Mouse (Mus musculus) hematopoietic stem cell, adult 5-6 weeks (primary cell): ENCODE data around the gene Zc3hav1. TPM values are rescaled to one million over a fixed set of nuclear protein-coding genes. Genes with fewer than 3 reads are reported as not detected.

Experiments used
- ATAC-seq, 2 experiments: fragments of 125-278 bp in 1 of 2; replicated peaks in 1 of 2; 2 replicates each; pipeline ENCODE4 v1.8.0; 2016 to 2017; ENCODE audit warnings: inconsistent platforms in 2 of 2, mild to moderate bottlenecking in 2 of 2, moderate number of reproducible peaks in 2 of 2, low read depth in 1 of 2, moderate TSS enrichment in 1 of 2; ENCODE audit not compliant: low FRiP score in 2 of 2, poor library complexity in 2 of 2, severe bottlenecking in 2 of 2, insufficient read depth in 1 of 2, low TSS enrichment in 1 of 2
- total RNA-seq: library from RNA; stranded (forward); fragments of 172-1452, 232-1000 nt; gene quantifications from 2 replicates; pipeline ENCODE4 v1.2.3, GENCODE M21; 2017

The Zc3hav1 gene
- total RNA-seq, 1 experiment from 2014 or later: 59.7 TPM

GRCm38 (mm10) chr6:38355862-38356261 lies 1.5 kb upstream of the Zc3hav1 start:
- ATAC-seq: no peak

- ATAC-seq: no peak
Measured at GRCm38 (mm10) chr6:38355354-38355823, 986 bp upstream of the Zc3hav1 start.

GRCm38 (mm10) chr6:38354723-38355353 lies 435 bp upstream of the Zc3hav1 start:
- no peak; a peak in 1 of 4 replicates for ATAC-seq

- ATAC-seq: no peak
Measured at GRCm38 (mm10) chr6:38353181-38353580, 1.2 kb downstream of the Zc3hav1 start.

GRCm38 (mm10) chr6:38352451-38352850 lies 2.0 kb downstream of the Zc3hav1 start:
- 0 out of 4 replicates have a peak, but pooled peaks have one; percentile 12 to 22 for ATAC-seq

- ATAC-seq: peak in 1 of 2 experiments; percentile 33; a peak in 1 of 4 replicates
Measured at GRCm38 (mm10) chr6:38351930-38352329, 2.5 kb downstream of the Zc3hav1 start.

GRCm38 (mm10) chr6:38349806-38350205 lies 4.6 kb downstream of the Zc3hav1 start:
- ATAC-seq: no peak

GRCm38 (mm10) chr6:38348811-38349453 lies 5.5 kb downstream of the Zc3hav1 start:
- no peak for ATAC-seq

GRCm38 (mm10) chr6:38347875-38348274 lies 6.5 kb downstream of the Zc3hav1 start:
- ATAC-seq: no peak

GRCm38 (mm10) chr6:38345796-38346195 lies 8.6 kb downstream of the Zc3hav1 start:
- peak in 1 of 2 experiments; percentile 40; a peak in 1 of 4 replicates for ATAC-seq

GRCm38 (mm10) chr6:38344006-38344670 lies 10.3 kb downstream of the Zc3hav1 start:
- ATAC-seq: no peak

GRCm38 (mm10) chr6:38343581-38343980 lies 10.8 kb downstream of the Zc3hav1 start:
- ATAC-seq: no peak

GRCm38 (mm10) chr6:38342666-38342992 lies 11.8 kb downstream of the Zc3hav1 start:
- ATAC-seq: no peak

GRCm38 (mm10) chr6:38341751-38342665 lies 12.4 kb downstream of the Zc3hav1 start:
- ATAC-seq: peak; percentile 43 to 60

- ATAC-seq: no peak
Measured at GRCm38 (mm10) chr6:38339078-38339477, 15.3 kb downstream of the Zc3hav1 start.

- ATAC-seq: no peak
Measured at GRCm38 (mm10) chr6:38337951-38338350, 16.5 kb downstream of the Zc3hav1 start.

- ATAC-seq: no peak
Measured at GRCm38 (mm10) chr6:38337166-38337705, 17.2 kb downstream of the Zc3hav1 start.
